Mouse (Mus musculus) layer of hippocampus, adult 9-11 months (tissue): ENCODE measurements around the gene Kdm6b.

ENCODE experiments used
- DNase-seq: peaks from one replicate; pipeline ENCODE4 v3.0.0; 2022

Gene Kdm6b

DNA sequence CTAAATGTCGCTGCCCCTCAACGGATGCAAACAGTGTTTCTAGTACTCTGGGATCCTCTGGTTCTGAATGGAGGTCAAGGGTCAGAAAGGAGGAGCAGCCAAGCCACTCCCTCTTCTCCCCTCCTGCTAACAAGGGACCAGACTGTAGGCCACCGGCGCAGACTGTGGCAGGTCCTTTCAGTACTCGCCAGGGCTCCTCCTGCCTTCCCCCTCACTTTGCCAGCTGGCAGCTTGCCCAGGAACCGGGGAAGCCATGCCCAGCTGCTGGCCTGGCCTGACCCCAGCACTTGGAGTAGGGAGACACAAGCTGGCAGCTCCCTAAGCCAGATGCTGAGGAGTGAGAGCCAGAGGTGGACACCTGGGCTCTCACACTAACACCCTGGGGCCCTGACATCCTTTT lies 48.6 kb downstream of the Kdm6b start:
- peak; percentile 95 for DNase-seq

DNA sequence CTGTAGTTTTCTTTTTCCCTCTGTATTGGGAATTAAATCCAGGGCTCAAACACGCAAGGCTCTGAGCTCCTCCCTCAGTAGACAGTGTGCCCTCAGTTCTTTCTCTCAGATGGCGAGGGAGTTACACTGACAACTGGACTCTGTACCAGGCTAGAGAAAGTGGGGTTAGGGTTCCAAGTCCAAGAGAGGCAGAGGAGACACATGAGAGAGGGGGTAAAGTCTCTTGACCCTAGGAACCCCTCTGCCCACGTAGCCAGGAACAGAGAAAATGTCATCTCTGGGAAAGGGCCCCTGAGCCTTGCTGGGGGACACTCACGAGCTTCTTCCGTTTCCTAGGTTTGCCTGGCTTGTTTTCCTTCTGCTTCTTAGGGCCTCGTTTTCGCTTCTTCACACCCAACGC lies 49.1 kb downstream of the Kdm6b start:
- DNase-seq, result no peak

DNA sequence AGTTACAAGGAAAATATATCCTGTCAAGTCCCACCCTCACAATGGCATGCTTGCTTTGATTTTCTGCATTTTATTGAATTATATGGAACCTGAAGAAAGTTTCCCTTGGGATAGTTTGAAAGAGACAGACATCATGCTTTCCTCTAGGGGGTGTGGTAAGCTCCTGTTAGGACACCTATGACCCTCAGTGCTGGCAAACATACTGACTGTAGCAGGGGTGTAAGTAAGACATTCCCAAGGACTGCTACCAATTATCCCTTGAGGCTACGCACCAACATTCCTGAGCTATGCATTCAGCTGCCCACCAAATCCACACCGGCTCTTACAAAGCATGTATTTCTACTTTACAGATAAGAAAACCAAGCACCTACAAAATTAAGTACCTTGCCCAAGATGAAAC lies 51.0 kb downstream of the Kdm6b start:
- DNase-seq, result no peak

- no peak for DNase-seq
These were observed 51.5 kb downstream of the Kdm6b start for GRCm38 (mm10) chr11:69362021-69362420.

DNA sequence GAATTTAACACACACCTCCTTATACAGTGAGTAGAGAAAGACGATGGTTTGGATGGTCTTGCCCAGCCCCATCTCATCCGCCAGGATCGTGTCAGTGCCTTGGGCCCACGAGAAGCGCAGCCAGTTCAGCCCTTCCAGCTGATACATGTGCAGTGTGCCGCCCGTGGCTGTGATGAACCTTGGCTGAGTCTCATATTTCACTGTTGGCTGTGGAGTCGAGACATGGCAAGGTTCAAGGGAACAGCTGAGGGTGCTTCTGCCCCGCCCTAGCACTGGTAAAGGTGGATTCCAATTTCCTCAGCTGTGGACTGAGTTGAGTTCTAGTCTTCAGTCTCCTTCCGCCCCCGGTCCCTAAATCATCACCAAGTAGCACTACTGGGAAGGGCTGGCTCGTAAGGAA lies 55.8 kb downstream of the Kdm6b start:
- no peak for DNase-seq

GRCm38 (mm10) chr11:69356544-69356943 lies 56.9 kb downstream of the Kdm6b start:
- DNase-seq, result no peak
